Mouse (Mus musculus) heart, adult 2 months (tissue): ENCODE data around the gene Nrbp1.
A peak's percentile ranks its signal among the peaks of the same experiment; 100 is the strongest.

Source experiments
- CTCF ChIP-seq: fragments of 200-600 bp; IDR thresholded peaks from 2 replicates; pipeline ENCODE4 v1.8.1; 2022; ENCODE audit warnings: antibody characterized with exemption, mild to moderate bottlenecking, moderate library complexity
- POLR2A ChIP-seq: fragments of 200-500 bp; IDR thresholded peaks from 2 replicates; pipeline ENCODE4 v1.6.1; 2011; ENCODE audit warnings: mild to moderate bottlenecking, low read depth, low read length, control low read depth; ENCODE audit not compliant: insufficient read depth

GRCm38 (mm10) chr5:31220448-31221303 is 20.0 kb upstream of the Nrbp1 start, which contains the start of gene Ppm1g:
- TF ChIP-seq CTCF (no peak), POLR2A (peak; percentile 96)
